Mouse (Mus musculus): Measurements from ENCODE around the gene Tmem50b. TPM values are rescaled to one million over a fixed set of nuclear protein-coding genes. Genes with fewer than 3 reads are reported as not detected.

Tmem50b gene
- 58.6 and 69.2 TPM in 2 replicates for polyA plus RNA-seq (2015; fragmentation: Nextera tagmentation; extraction: Ambion mirVana)

GRCm38 (mm10) chr16:91597672-91598010 lies at the start of gene Tmem50b:
Gene Tmem50b (minus strand): TSS chr16:91597800.

GRCm38 (mm10) chr16:91646681-91647419 lies 49.2 kb upstream of the Tmem50b start, which contains the start of gene Gart:
Gene Gart (minus strand): TSS chr16:91646952.

GRCm38 (mm10) chr16:91618511-91619501 lies 21.2 kb upstream of the Tmem50b start, which contains the start of gene Dnajc28:
Gene Dnajc28 (minus strand): TSS chr16:91619026.

GRCm38 (mm10) chr16:91546836-91547741 lies 50.5 kb downstream of the Tmem50b start, which contains the start of gene Ifngr2:
Gene Ifngr2 (plus strand): TSS chr16:91547072.

Small RNA genes within 50 kb of the gene (microRNA-seq; reads per million reads assigned to microRNA genes)
- gene Mir6367: not detected

Other genes starting within 250 kb of the Tmem50b start
- gene Ifnar2, start 225.0 kb downstream of the Tmem50b start, polyA plus RNA-seq (2015; fragmentation: Nextera tagmentation; extraction: Ambion mirVana): 60.6 and 68.5 TPM in 2 replicates
- gene Gm21970, start 206.1 kb downstream of the Tmem50b start, polyA plus RNA-seq (2015; fragmentation: Nextera tagmentation; extraction: Ambion mirVana): not detected in 2 replicates
- gene Il10rb, start 191.6 kb downstream of the Tmem50b start, polyA plus RNA-seq (2015; fragmentation: Nextera tagmentation; extraction: Ambion mirVana): 45.5 and 48.4 TPM in 2 replicates
- 24.7 and 27.5 TPM in 2 replicates for gene Ifnar1, start 112.6 kb downstream of the Tmem50b start, polyA plus RNA-seq (2015; fragmentation: Nextera tagmentation; extraction: Ambion mirVana)
- 47.8 and 50.0 TPM in 2 replicates for gene Ifngr2, start 50.7 kb downstream of the Tmem50b start, polyA plus RNA-seq (2015; fragmentation: Nextera tagmentation; extraction: Ambion mirVana)
- gene Dnajc28, start 21.2 kb upstream of the Tmem50b start, polyA plus RNA-seq (2015; fragmentation: Nextera tagmentation; extraction: Ambion mirVana): 0.81 and 1.3 TPM in 2 replicates
- gene Gart, start 49.2 kb upstream of the Tmem50b start, polyA plus RNA-seq (2015; fragmentation: Nextera tagmentation; extraction: Ambion mirVana): 40.9 and 43.8 TPM in 2 replicates
- gene Son, start 49.7 kb upstream of the Tmem50b start, polyA plus RNA-seq (2015; fragmentation: Nextera tagmentation; extraction: Ambion mirVana): 56.2 and 65.8 TPM in 2 replicates
- gene Donson, start 91.0 kb upstream of the Tmem50b start, polyA plus RNA-seq (2015; fragmentation: Nextera tagmentation; extraction: Ambion mirVana): 6.8 and 7.8 TPM in 2 replicates
- 44.5 and 53.2 TPM in 2 replicates for gene Cryzl1, start 131.2 kb upstream of the Tmem50b start, polyA plus RNA-seq (2015; fragmentation: Nextera tagmentation; extraction: Ambion mirVana)
- 13.2 and 17.4 TPM in 2 replicates for gene Itsn1, start 131.5 kb upstream of the Tmem50b start, polyA plus RNA-seq (2015; fragmentation: Nextera tagmentation; extraction: Ambion mirVana)